Mouse (Mus musculus): ENCODE measurements at regions not wholly inside any gene's neighbourhood (a gene's known extent, or its start where the extent isn't known, plus 50 kb on each side); places are given as distances from the start of the nearest gene placed in this dataset.

DNA sequence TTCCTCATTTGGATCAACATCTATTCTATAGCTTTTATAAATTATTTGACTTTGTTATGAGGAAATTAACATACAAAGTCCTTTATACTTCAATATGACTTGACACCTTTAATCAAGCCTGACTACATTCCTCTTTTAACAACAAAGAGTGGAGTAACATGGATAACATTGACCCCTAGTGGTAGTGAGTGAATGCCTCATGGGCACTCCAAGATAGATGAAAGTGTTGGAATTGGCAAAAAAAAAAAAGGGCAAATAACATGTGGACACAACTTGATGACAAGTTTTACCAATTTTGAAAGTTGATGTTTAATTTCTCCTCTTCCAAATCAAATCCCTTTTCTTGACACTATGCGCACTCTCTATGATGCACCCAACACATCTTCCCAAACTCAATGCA lies 111.4 kb downstream of the Ifi44 start:
- TF ChIP-seq POLR2A (IDR thresholded peaks at IDR 0.05; ENCODE audit: extremely low read depth, insufficient read depth, low read length) (no peak), CTCF (IDR thresholded peaks at IDR 0.05; ENCODE audit: low read depth, low read length) (no peak)

All from liver, adult 2 months (tissue).